Mouse (Mus musculus) fibroblast of lung, adult 2 months (primary cell): Measurements from ENCODE around the gene Tbccd1.
A peak's percentile ranks its signal among the peaks of the same experiment; 100 is the strongest.

Source experiments
- DNase-seq: peaks from one replicate; pipeline ENCODE4 v3.0.0-alpha.2; 2011; ENCODE audit warnings: low read depth

The Tbccd1 gene

GRCm38 (mm10) chr16:22857431-22858113 is at the start of gene Tbccd1, which contains the start of gene Dnajb11:
Tbccd1 (minus strand) TSS chr16:22857669.
Dnajb11 (plus strand) TSS chr16:22857845.
- DNase-seq = peak; percentile 99

- no peak for DNase-seq
These were observed 43.9 kb upstream of the Tbccd1 start for GRCm38 (mm10) chr16:22901326-22901725.

- DNase-seq = no peak
These were observed 42.5 kb upstream of the Tbccd1 start for GRCm38 (mm10) chr16:22899866-22900570.

- DNase-seq = no peak
These were observed 41.9 kb upstream of the Tbccd1 start for GRCm38 (mm10) chr16:22899346-22899745.

GRCm38 (mm10) chr16:22896618-22897017 is 39.1 kb upstream of the Tbccd1 start:
- no peak for DNase-seq

- DNase-seq = no peak
These were observed 36.6 kb upstream of the Tbccd1 start for GRCm38 (mm10) chr16:22894095-22894494.

GRCm38 (mm10) chr16:22891733-22892154 is 34.3 kb upstream of the Tbccd1 start:
- DNase-seq = no peak

- DNase-seq = no peak
These were observed 33.4 kb upstream of the Tbccd1 start, which contains the start of gene Ahsg for GRCm38 (mm10) chr16:22890683-22891510. Ahsg (plus strand) TSS chr16:22891277.

- DNase-seq = no peak
These were observed 32.2 kb upstream of the Tbccd1 start for GRCm38 (mm10) chr16:22889716-22890115.

- DNase-seq = no peak
These were observed 31.4 kb upstream of the Tbccd1 start for GRCm38 (mm10) chr16:22888835-22889234.

GRCm38 (mm10) chr16:22886726-22887125 is 29.3 kb upstream of the Tbccd1 start:
- no peak for DNase-seq

GRCm38 (mm10) chr16:22885356-22885755 is 27.9 kb upstream of the Tbccd1 start:
- DNase-seq = no peak

GRCm38 (mm10) chr16:22883441-22883840 is 26.0 kb upstream of the Tbccd1 start:
- no peak for DNase-seq

- DNase-seq = no peak
These were observed 24.0 kb upstream of the Tbccd1 start for GRCm38 (mm10) chr16:22881487-22881886.

- peak; percentile 63 for DNase-seq
These were observed 23.4 kb upstream of the Tbccd1 start for GRCm38 (mm10) chr16:22880900-22881299.

GRCm38 (mm10) chr16:22879945-22880595 is 22.6 kb upstream of the Tbccd1 start:
- no peak for DNase-seq

GRCm38 (mm10) chr16:22878716-22879115 is 21.2 kb upstream of the Tbccd1 start:
- no peak for DNase-seq

GRCm38 (mm10) chr16:22877660-22878390 is 20.4 kb upstream of the Tbccd1 start:
- DNase-seq = no peak

GRCm38 (mm10) chr16:22876218-22877043 is 19.0 kb upstream of the Tbccd1 start:
- DNase-seq = no peak

GRCm38 (mm10) chr16:22873369-22873768 is 15.9 kb upstream of the Tbccd1 start:
- no peak for DNase-seq
